Mouse (Mus musculus): ENCODE measurements around the gene D430042O09Rik.

Gene D430042O09Rik

GRCm38 (mm10) chr7:125736366-125737015 lies 28.8 kb downstream of the D430042O09Rik start:
- no peak for DNase-seq (ENCODE audit: extremely low read depth, insufficient read length, low spot score)

DNA sequence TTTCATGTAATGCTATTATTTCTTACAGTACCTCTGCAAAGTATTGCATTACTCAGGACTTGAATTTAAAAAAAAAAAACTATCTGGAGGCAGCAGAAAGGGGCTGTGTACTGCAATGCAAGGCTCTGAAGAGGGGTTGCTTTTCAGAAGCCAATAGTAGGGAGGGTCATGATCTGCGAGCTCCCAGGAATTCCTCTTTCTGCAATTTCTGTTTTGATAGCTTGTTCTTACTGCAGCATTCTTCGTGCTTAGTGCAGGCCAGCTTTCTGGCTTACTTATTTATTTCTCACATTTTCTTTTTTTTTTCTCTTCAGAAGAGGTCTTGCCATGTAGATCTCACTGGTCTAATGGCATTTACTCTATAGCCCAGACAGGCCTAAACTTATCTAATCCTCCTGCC lies 32.8 kb downstream of the D430042O09Rik start:
- DNase-seq (ENCODE audit: extremely low read depth, insufficient read length, low spot score): no peak

GRCm38 (mm10) chr7:125741271-125741703 lies 33.6 kb downstream of the D430042O09Rik start:
- no peak for DNase-seq (ENCODE audit: extremely low read depth, insufficient read length, low spot score)

GRCm38 (mm10) chr7:125744774-125745173 lies 37.1 kb downstream of the D430042O09Rik start:
- no peak for DNase-seq (ENCODE audit: extremely low read depth, insufficient read length, low spot score)

DNA sequence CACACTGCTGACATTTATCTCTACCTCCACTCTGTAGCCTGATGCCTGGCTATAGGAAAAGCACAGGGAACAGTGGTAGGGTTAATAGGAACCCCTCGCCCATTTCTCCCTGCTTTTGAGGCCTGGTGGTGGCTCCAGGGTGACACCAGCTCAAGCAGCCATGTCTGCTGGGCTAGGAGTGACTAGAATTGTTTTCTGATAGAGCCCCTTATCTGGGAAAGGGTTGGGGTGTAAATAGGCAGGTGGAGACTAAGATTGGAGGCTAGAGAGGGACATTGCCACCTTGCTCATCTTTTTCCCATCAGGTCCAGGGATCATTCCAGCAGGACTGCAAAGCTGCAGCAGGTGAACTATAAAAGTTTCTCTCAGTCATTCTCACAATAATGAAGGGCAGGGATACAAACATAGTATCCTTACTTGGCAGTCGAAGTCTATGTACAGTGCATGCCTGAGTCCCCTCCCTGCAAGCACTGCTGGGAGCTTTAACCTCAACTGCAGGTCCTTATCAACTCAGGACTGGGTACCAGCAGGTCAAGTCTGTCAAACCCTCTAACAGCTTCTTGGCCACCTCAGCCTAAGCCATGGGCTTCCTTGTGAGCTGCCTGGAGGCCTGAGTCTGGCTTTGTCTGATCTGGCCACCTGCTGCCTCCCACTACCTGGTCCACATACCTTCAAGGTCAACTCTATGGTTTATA lies 39.1 kb downstream of the D430042O09Rik start:
- no peak for DNase-seq (ENCODE audit: extremely low read depth, insufficient read length, low spot score)

DNA sequence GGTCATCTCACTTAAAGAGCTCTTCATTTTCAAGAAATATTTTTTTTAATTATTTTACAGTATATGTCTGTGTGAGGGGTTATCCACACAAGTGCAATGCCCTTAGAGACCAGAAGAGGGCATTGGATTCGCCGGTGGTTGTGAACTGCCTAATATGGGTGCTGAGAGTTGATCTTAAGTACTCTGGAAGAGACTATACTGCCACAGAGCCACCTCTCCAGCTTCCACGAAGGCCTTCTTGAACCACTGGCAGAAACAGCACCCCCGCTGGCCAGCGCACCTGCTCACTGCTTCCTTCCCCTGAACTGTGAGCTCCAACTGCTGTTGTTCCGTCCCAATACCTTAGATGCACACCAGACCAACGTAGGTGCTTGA lies 39.6 kb downstream of the D430042O09Rik start:
- DNase-seq (ENCODE audit: extremely low read depth, insufficient read length, low spot score): peak; percentile 18

DNA sequence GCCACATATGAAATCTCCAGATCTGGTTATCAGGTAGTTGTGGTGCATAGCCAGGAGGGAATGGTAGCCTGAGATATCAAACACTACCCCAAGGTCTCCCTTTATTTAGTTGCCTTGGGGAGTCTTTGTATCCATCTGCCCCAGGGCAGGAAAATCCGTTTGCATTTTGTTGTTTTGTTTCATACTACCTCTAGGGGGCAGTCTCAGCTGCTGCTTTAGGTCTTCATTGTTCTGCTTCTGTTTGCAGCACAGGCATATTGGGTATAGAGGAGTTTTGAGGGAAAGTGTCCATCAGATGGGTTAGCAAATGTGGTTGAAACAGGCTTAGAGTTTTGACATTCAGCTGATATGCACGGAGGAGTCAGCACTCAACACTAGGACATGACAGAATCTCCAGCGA lies 40.5 kb downstream of the D430042O09Rik start:
- DNase-seq (ENCODE audit: extremely low read depth, insufficient read length, low spot score): no peak

GRCm38 (mm10) chr7:125752699-125753325 lies 45.1 kb downstream of the D430042O09Rik start:
- DNase-seq (ENCODE audit: extremely low read depth, insufficient read length, low spot score): no peak

GRCm38 (mm10) chr7:125753326-125753715 lies 45.6 kb downstream of the D430042O09Rik start:
- no peak for DNase-seq (ENCODE audit: extremely low read depth, insufficient read length, low spot score)

- DNase-seq (ENCODE audit: extremely low read depth, insufficient read length, low spot score): no peak
These were observed 49.1 kb downstream of the D430042O09Rik start for GRCm38 (mm10) chr7:125756806-125757205.

DNA sequence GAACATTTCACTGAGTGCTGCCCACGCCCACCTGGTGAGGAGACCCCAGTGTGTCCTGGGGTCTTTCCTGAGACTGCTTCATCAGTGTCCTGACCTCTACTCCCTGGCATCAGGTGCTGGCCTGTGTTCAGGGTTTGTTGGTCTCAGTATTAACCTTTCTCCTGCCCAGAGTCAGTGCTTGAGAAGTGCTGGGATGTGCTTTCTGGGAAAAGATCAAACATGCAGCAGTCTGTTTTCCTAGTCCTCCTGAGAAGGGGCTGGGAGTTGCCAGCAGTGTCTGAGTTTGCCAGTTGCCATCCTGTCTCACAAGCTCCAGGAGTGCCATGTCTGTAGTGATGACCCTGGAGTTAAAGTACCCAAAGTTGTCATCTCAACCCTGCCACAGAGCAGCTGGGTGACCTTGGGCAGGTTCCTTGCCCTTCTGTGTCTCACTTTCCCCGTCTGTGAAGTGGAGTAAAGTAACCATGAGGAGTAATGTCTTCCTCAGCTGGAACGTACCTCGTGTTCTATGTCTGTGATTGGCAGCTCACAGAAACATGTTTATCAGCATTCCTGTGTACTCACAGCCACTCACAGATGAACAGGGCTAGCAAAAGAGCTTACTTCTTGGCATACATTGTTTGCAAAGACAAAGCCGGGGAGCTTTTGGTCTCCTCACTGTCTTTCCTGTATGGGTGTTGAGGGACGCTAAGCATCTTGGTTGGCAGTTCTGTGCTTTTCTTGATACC lies 50.4 kb downstream of the D430042O09Rik start:
- DNase-seq (ENCODE audit: extremely low read depth, insufficient read length, low spot score): no peak

GRCm38 (mm10) chr7:125762289-125762688 lies 54.6 kb downstream of the D430042O09Rik start:
- DNase-seq (ENCODE audit: extremely low read depth, insufficient read length, low spot score): no peak

- no peak for DNase-seq (ENCODE audit: extremely low read depth, insufficient read length, low spot score)
These were observed 55.5 kb downstream of the D430042O09Rik start for GRCm38 (mm10) chr7:125762883-125763830.

- DNase-seq (ENCODE audit: extremely low read depth, insufficient read length, low spot score): no peak
These were observed 56.7 kb downstream of the D430042O09Rik start for GRCm38 (mm10) chr7:125764373-125764772.

DNA sequence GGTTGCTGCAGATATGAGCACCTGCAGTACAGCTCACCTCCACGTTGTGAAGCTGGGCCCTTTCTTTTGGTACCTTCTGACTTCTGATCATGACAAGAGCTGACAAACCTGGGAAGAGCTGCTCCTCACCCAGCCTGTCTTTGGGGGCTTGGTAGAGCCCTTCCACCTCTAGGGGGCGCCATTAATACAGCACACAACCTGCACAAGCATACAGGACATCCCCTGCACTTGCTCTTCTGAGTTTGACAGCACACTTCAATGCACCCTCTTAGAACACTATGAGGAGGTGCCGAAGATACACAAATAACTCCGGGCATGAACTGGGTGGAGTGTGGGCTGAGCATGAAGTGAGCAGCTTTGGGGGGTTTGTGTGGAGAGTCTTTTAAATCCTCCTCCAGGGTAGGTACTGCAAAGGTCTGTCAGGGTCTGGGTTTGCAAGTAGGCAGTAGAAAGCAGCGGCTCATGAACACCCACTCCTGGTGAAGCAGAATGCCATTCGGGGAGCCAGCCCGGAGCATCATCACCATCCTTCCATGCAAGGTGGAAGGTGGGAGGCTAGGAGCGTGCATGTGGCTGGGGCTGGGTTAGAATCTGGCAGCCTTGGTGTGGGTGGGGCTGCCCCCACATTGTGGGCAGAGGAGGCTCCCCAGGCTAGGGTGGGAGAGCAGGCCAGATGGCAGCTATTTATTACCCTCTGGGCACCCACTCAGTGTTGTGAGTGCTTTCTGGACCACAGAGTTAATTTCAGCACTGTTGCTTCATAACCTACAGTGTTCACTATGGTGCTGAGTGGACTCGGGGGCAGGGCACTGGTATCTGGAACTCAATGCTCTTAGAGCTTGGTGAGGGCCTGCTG lies 59.5 kb downstream of the D430042O09Rik start:
- no peak for DNase-seq (ENCODE audit: extremely low read depth, insufficient read length, low spot score)

DNA sequence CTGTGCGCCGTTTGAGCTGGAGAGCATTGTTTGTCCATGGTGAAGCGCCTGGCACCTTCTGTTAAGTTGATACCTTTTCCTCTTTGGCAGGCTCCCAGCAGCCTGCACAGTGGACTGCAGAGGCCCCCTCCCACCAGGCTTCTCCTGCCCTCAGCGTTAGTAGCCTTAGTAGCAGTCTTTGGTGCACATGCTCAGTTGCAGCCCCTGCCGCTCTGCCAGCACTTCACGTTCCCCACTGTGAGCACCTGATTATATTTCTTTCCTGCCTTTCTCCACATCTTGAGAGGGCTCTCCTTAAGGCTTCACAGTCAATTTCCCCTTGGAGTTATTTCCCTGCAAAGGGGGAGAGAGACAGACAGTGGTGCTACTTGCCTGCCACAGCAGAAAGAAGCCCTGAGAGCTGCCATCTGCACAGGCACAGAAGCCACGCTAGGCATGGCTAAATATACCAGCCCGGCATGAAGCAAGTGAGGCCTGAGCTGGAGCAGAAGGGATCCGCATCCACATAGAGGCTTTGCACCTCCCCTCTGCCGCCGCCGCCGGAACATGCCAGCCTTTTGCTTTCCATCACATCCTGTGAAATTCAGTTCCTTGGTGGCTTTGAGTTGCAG lies 65.4 kb downstream of the D430042O09Rik start:
- no peak for DNase-seq (ENCODE audit: extremely low read depth, insufficient read length, low spot score)

DNA sequence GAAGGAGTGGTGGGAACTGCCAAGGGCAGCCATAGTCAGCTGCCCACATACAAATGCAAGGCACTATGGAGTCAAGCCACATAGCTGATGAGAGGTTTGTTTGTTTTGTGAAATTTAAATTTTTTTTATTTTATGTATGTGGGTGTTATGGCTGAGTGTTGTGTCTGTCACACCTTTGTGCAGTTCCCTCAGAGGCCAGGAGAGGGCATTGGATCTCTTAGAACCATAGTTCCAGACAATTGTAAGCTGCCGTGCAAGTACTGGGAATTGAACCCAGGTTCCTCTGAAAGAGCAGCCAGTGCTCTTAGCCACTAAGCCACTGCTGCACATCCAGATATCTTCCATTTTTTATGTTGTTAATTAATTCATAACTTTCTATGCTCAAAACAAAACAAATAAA lies 75.5 kb downstream of the D430042O09Rik start:
- no peak for DNase-seq (ENCODE audit: extremely low read depth, insufficient read length, low spot score)

- no peak for DNase-seq (ENCODE audit: extremely low read depth, insufficient read length, low spot score)
These were observed 78.4 kb downstream of the D430042O09Rik start for GRCm38 (mm10) chr7:125786105-125786504.

- no peak for DNase-seq (ENCODE audit: extremely low read depth, insufficient read length, low spot score)
These were observed 79.4 kb downstream of the D430042O09Rik start for GRCm38 (mm10) chr7:125787046-125787445.

All from 3134 (cell line).